Mouse (Mus musculus) kidney, adult 18-20 months (tissue): ENCODE measurements around the gene Adig.

Experiments
- DNase-seq: peaks from one replicate; pipeline ENCODE4 v3.0.0; 2021

Adig gene

GRCm38 (mm10) chr2:158501836-158502812, at the start of gene Adig:
Adig (plus strand) TSS chr2:158502612.
- DNase-seq = no peak

DNA sequence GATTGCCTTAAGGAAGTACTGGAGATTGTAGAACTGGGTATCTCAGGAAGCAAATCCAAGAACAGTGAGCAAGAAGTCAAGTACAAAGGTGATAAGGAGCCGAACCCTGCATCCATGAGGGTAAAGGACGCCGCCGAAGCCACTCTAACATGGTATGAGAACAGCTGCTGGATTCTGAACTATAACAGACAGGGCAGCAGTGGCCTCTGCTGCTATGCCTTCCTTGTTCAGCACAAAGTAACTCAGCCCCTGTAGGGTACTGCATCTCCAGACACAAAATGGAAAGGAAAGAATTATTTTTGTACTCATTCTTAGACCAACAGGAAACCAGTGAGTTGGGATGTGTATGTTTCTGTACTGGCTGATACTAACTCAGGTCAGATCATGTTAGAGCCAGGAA, 46.0 kb upstream of the Adig start:
- DNase-seq = no peak

- no peak for DNase-seq
These were observed 44.8 kb upstream of the Adig start for GRCm38 (mm10) chr2:158457610-158458009.

GRCm38 (mm10) chr2:158462450-158462849, 40.0 kb upstream of the Adig start:
- DNase-seq = no peak

DNA sequence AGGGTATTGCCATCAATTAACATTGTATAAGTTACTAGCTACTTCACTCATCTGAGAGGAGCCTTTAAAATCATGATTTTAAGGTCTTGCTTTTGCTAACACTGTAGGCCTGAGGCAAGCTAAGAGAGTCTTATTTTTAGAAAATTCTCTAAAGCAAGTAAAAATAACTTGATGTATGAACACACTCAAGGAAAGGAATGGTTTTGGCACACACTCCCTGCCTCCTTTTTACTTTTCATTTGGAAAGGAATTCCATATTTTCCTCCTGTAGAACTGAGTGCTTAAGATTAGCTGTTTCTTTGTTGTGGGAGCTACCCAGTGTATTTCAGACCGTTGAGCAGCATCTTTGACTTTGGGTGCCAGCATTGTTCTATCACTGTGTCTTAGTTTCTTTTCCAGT, 28.3 kb upstream of the Adig start:
- no peak for DNase-seq

DNA sequence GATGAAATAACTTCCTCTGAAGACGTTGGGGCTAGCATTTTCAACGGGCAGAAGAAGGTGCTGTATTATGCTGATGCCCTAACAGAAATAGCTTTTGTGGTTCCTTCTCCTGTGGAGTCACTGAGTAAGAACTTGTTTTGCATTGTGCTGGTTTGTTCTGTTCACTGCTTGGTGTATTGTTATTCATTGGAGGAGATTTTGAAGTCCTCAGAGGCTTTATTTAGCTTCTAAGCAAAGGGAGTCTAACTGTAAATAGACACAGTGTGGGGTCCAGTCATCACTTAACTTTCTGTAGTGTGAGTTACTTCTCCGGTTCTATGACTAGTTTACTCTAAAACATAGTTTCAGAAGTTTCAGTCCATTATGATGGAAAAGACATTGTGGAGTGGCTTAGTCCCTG, 24.8 kb upstream of the Adig start:
- DNase-seq = no peak

- no peak for DNase-seq
These were observed 4.0 kb upstream of the Adig start for GRCm38 (mm10) chr2:158498457-158498856.

DNA sequence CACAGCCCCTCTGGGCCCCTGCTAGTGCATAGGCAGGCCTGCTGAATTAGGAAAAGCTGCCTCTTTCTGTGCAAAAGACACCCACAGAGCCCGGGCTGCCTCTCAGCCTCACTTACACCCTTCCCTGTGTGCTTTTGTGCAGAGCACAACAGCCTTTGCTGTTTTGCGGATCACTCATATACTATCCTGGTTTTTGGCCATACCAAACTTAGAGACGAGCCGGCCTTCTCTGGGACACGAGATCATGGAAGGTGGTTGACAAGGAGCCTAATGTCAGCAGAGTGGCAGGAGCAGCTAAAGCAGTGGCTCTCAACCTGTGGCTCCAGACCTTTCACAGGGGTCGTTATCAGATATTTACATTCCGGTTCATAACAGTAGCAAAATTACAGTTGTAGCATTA, 814 bp downstream of the Adig start:
- DNase-seq = no peak

DNA sequence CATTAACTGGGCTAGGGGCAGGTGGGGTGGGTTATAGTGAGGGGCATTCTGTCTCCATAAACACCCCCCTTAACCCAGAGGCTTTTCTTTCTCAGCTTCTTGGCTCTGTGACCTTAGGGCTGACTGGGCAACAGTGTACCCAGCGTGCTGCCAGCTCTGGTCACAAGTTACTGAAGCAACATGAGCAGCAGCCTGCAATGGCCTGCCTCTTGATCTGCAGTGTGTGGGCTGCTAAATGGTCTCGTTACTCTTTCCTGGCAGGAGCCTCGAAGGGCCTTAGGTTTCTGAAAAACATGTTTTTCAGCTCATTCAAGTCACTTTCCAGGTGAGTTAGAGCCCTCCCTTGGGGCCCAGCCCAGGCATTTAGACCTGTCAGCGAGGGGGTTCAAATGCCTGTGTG, 1.3 kb downstream of the Adig start:
- no peak for DNase-seq

DNA sequence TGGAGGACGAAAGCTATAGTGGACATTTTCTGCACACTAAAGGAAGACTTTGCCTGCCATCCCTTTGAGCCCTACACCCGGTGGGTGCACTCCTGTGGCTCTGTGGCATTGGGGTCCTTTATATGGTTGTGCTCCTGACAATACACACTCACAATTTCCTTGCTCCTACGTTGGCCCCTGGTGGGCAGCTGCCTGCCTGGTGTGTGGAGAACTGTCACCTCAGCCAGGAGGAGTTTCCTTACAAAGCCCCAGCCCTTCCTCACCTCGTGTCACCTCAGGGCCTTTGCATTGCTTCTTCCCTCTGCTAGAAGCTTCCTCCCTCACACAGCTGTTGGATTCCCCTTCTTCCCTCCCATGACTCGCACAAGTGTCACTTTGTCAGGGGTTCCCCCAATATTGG, 4.1 kb downstream of the Adig start:
- DNase-seq = no peak

DNA sequence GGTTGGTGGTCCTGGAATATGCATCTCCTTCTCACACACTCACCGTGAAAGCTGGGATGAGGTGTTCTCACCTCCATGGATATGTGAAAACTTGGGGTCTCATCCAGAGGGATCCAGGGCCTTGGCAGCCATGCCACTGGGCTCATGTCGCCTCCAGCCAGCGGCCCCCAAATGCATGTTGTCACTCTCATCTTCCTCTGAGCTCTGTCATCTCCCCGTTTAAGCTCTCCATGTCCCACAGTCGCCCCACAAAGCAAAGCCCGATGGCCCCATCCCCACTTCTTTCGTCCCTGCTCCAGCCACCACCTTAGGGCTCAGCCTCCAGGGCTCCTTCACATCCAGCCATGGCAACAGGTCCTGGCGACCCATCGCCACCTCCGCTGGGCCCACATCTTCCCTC, 4.6 kb downstream of the Adig start:
- DNase-seq = no peak

GRCm38 (mm10) chr2:158510665-158511064, 8.3 kb downstream of the Adig start:
- DNase-seq = peak; percentile 55

- no peak for DNase-seq
These were observed 10.1 kb downstream of the Adig start, which contains the start of gene Arhgap40 for GRCm38 (mm10) chr2:158512528-158512927. Arhgap40 (plus strand) TSS chr2:158512796.

DNA sequence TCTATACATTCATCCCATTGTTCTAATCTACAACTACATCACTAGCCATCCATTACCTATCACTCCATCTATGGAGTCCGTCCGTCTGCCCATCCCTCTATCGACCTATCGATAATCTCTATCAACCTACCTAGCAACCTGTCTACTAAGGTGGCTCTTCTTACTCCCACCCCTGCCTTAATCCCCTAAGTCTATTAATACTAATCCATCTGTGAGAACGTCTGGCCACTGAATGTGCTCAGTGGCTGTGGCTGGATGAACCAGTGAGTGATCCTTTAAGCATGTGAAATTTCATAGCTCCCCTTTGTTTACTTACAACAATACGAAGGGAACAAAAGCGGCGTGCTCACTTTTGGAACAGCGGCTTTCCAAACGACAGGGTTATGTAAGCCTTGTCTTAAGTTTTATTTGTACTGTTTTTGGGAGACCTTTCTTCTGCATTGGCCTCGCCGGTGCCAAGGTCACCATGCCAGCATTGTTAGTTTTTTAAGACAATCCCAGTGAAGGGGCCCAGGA, 11.5 kb downstream of the Adig start:
- DNase-seq = no peak

DNA sequence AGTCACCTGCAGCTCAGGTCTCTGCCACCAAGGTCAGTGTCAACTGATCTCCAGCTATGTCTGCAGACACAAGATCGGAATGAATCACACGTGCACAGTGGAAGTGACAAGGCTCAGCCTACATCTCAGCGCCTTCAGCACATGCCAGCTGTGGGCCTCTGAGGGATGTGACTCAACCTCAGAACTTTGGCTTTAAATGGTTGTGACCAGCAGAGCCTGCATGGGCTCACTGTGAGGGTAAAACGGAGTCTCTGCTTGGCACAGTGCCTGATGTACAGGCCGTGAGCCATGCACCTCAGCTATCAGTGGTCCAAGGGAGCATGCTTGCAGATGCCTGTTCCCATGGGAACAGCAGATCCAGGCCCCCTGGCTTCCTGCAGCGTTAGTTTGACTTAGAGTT, 16.2 kb downstream of the Adig start:
- no peak for DNase-seq

GRCm38 (mm10) chr2:158519071-158519470, 16.7 kb downstream of the Adig start:
- DNase-seq = no peak

GRCm38 (mm10) chr2:158519800-158520199, 17.4 kb downstream of the Adig start:
- no peak for DNase-seq

- peak; percentile 74 for DNase-seq
These were observed 20.6 kb downstream of the Adig start for GRCm38 (mm10) chr2:158523060-158523459.

DNA sequence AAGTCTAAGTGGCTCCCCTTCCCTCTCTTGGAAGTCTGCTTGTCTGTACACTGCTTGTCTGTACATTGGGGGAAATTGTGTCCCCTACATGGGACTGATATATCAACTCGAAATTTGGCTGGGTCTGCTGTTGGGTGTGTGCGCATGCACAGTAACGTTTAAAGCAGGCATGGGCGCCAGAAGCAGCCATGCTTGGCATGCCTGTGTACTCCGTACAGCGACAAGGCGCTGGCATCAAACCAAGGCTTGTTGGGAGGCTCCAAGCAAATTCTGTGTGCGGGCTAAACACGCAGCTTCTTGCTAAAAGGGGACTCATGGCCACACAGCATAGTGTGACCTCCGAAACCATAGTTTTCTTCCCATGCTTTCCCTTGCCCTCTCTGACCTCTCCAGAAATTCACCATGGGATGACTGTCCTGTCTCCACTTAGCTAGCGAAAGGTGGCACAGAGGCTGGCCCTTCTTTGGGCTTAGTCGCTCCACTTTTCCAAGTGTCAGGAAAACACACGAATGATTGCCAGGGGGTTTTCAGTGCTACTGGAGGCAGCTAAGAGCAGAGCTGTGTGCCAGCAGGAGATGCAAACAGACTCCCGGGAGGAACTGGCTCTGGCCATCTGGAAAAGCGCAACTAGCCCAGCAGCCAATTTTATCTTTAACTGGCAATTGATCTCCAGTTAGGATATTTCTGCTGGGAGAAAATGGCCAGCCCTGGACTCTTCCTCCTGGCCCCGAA, 21.9 kb downstream of the Adig start:
- peak; percentile 30 for DNase-seq

DNA sequence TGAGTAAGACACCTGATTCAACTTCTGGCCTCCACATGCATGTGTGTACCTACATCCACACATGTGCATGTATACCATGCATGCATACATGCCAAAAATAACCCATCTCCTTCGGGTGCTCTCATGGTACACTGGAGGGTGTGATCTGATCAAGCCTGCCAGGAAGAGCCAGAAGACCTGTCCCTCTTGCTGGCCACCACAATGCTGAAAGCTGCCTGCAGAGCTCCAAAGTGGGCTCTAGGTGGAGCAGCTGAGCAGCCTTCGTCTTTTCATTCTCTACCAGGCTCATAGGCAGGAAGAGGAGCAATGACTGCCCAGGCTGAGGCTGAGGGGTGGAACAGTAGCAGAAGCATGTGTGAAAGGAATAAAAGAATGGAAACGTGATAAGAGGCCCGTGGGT, 31.7 kb downstream of the Adig start:
- peak; percentile 65 for DNase-seq

- DNase-seq = no peak
These were observed 32.1 kb downstream of the Adig start for GRCm38 (mm10) chr2:158534559-158534958.

- no peak for DNase-seq
These were observed 37.3 kb downstream of the Adig start for GRCm38 (mm10) chr2:158539433-158540305.

GRCm38 (mm10) chr2:158541286-158541685, 38.9 kb downstream of the Adig start:
- no peak for DNase-seq
